Mouse (Mus musculus): ENCODE data around the gene Lipe.
A peak's percentile ranks its signal among the peaks of the same experiment; 100 is the strongest.

The Lipe gene

DNA sequence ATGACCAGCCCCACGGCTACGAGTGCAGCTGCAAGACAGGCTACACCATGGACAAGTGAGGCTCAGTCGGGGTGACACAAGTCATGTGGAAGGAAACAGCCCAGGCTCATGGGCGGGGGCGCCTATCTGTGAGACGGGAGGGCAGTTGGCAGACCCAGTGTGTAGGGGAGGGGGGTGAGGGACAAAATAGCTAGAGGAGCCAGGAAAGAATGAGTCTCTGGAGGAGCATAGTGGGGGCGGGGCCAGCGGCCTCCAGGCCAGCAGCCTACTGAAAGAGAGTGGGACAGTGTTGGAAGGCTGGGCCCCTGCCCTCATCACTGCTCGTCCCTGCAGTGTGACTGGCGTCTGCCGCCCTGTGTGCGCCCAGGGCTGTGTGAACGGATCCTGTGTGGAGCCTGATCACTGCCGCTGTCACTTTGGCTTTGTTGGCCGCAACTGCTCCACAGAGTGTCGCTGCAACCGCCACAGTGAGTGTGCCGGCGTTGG, 39.7 kb downstream of the Lipe start:
- DNase-seq, result no peak

DNA sequence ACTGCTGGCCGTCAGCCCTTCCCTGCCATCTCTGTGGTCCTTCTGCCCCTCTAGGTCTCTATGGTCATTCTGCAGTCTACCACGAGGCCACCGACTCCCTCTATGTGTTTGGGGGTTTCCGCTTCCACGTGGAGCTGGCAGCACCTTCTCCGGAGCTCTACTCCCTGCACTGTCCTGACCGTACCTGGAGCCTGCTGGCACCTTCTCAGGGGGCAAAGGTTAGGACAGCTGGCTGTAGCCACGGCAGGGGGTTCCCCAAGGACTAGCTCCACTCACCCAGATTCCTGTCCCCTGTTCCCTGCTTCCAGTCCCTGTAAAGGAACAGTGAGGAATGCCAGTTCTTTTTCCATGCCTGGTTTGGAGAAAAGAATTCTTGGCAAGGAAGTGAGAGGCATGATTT, 49.6 kb downstream of the Lipe start:
- DNase-seq, result no peak

DNA sequence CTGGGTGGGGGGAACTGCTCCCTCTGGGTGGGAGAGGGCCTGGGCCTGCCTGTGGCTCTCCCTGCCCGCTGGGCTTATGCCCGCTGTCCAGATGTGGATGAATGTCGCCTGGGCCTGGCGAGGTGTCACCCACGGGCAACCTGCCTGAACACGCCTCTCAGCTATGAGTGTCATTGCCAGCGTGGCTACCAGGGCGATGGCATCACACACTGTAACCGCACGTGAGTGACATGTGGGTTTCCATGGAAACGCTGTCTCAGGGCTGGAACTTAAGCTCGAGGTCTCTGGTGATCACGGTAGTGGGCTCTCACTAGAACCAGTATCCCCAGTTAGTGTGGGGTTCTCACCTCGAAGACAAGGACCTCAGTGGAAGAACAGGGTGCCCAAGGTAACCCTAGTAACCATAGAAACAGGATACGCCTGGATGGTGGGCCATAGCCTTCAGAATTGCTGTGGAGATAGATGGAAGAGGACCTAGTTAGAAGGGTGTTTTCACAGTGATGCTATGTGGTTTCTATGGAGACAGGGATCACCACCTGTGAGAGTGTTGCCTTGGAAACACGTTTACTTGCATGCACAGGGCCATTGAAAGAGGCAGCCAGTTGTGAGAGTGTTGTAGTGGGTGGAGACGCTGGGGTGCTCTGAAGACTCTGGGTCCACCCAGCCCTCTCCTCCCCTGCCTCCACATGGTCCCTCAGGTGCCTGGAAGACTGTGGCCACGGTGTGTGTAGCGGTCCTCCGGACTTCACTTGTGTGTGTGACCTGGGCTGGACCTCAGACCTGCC, 57.3 kb downstream of the Lipe start:
- DNase-seq, result no peak

DNA sequence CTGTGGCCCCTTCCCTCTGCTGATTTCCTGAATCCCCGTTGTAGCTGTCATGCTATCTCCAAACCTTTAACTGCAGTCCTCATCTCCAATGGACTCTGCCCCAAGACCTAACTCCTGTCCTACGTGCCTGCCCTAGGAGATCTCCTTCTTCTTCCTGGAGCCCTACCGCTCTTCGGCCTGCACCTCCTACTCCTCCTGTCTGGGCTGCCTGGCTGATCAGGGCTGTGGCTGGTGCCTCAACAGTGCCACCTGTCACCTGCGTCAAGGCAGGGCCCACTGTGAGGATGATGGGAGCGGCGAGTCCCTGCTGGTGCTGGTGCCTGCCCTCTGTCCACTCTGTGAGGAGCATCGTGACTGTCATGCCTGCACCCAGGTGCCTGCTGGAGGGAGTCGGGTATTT, 59.2 kb downstream of the Lipe start:
- DNase-seq, result no peak

DNA sequence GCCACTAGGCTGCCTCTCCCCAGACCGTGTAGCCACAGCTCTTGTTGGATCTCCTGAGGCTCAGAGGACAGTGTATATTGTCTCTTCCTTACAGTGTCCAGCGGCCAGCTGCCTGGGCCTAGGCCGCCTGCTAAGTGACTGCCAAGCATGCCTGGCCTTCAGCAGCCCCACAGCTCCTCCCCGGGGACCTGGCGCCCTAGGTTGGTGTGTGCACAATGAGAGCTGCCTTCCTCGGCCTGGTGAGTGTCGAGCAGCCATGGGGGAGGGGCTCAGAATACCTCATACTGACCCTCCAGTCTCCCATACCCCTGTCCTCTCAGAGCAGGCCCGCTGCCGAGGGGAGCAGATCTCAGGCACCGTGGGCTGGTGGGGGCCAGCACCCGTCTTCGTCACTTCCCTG, 64.0 kb downstream of the Lipe start:
- no peak for DNase-seq

DNA sequence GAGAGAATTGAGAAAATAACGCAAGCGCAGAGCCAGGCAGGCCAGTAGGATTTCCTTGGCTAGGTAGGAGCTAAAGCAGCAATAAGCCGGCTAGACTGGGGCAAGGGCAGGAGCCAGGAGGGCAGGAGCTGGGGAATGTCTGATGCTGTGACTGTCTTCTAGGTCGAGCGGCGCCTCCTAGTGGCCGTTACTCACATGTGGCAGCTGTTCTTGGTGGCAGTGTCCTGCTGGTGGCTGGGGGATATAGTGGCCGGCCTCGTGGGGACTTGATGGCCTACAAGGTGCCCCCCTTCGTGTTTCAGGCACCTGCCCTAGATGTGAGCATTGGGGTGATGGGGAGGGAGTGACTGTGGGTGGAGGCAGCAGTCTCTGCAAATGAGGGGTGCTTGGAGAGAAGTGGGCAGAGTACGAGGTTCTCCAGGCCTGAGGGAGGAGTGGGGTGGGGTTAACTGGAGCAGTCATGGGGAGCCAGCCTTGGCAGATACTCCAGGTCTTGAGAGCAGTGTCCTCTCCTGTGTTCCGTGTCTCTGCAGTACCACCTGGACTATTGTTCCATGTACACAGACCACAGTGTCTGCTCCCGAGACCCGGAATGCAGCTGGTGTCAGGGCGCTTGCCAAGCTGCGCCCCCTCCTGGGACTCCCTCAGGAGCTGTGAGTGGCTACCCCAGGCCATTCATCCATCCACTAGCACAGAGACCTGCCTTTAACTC, 64.8 kb downstream of the Lipe start:
- DNase-seq, result peak; percentile 79
